ENCODE assay signal across 10 mouse cellular contexts in the genomic region with DNA sequence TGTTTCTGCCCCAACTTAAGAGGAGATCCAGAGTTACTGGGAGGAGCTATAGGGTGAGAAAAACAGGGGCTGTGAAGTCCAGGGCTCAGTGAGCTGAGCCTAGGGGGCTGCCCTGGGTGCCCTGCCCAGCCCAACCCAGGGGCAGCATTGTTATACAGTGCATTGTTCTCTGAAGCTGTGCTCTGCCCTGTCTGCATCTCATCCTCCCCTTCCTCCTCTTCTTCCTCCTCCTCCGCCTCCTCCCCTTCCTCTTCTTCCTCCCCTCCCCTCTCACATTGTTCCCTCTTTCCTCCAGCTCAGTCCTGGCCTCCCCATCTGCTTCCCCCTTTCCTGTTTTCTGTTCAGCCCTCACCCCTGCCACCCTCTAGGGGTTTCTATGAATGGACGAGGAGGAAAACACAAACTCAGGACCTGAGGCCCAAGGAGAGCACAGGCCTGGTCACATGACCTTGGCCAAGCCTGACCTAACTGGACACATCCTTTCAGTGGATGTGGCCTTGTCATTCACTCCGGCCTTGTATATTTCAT. TPM values are rescaled to one million over a fixed set of nuclear protein-coding genes. Genes with fewer than 3 reads are reported as not detected.
DNase-seq lines count a peak whose midpoint lies in the region; ATAC-seq and TF ChIP-seq lines count a peak whose summit lies in the region.
"Had no signal": no experiment of that assay in that cellular context is flagged by ENCODE, and none has a peak within 500 bp of the region (broad histone marks: within the 10 kb centered on the region; RNA-seq: fewer than 3 reads in every experiment).

No protein-coding gene starts in this region.

- TF ChIP-seq POLR2A in myocyte (IDR thresholded peaks at IDR 0.05; ENCODE audit: insufficient read length, low read depth): no peak

- no peaks in the 10 kb centered on the region for H3K36me3 ChIP-seq in heart, embryonic 10.5 days
- no peaks in the 10 kb centered on the region for H3K36me3 ChIP-seq in lung, embryonic 15.5 days
- H3K36me3 ChIP-seq in embryonic facial prominence, embryonic 10.5 days (replicated peaks): no peaks in the 10 kb centered on the region
- H3K36me3 ChIP-seq in myocyte (ENCODE audit: control insufficient read depth, insufficient read depth): no peaks in the 10 kb centered on the region
- H3K36me3 ChIP-seq in hindbrain, embryonic 13.5 days: no peaks in the 10 kb centered on the region

- no peak overlapping the region for H3K4me3 ChIP-seq in heart, embryonic 10.5 days
- no peak overlapping the region for H3K4me3 ChIP-seq in lung, embryonic 15.5 days
- no peak overlapping the region for H3K4me3 ChIP-seq in embryonic facial prominence, embryonic 10.5 days
- H3K4me3 ChIP-seq in myocyte: no peak overlapping the region
- H3K4me3 ChIP-seq in hindbrain, embryonic 13.5 days: no peak overlapping the region

- peak overlapping the region; percentile 33 for H3K27ac ChIP-seq in heart, embryonic 10.5 days
- peak overlapping the region; percentile 59 for H3K27ac ChIP-seq in lung, embryonic 15.5 days
- H3K27ac ChIP-seq in embryonic facial prominence, embryonic 10.5 days (replicated peaks): peak overlapping the region; percentile 48; the same call in 1 of the 2 replicates
- H3K27ac ChIP-seq in hindbrain, embryonic 13.5 days: no peak overlapping the region

- DNase-seq in heart, embryonic 10.5 days (ENCODE audit: low spot score): no peak
- no peak for DNase-seq in heart, adult 8-10 months (ENCODE audit: low spot score)
- DNase-seq in lung, postnatal 14 days: no peak
- no peak for DNase-seq in embryonic facial prominence, embryonic 10.5 days (ENCODE audit: low spot score)
- no peak for DNase-seq in adipocyte (ENCODE audit: low spot score)
- DNase-seq: cerebellum, adult 9-10 months; kidney, postnatal 14 days had no signal

- WGBS in heart, embryonic 10.5 days: 54% methylated on average over 3 of the region's 3 CpGs
- 51% methylated on average over 3 of the region's 3 CpGs for WGBS in lung, embryonic 15.5 days
- 60% methylated on average over 3 of the region's 3 CpGs for WGBS in embryonic facial prominence, embryonic 10.5 days
- WGBS in hindbrain, embryonic 13.5 days: 73% methylated on average over 3 of the region's 3 CpGs

- H3K4me1 ChIP-seq in heart, embryonic 10.5 days: peaks cover 13% of the 10 kb centered on the region
- peaks cover 6% of the 10 kb centered on the region for H3K4me1 ChIP-seq in lung, embryonic 15.5 days
- H3K4me1 ChIP-seq in embryonic facial prominence, embryonic 10.5 days: peaks cover 12% of the 10 kb centered on the region
- H3K4me1 ChIP-seq in hindbrain, embryonic 13.5 days (replicated peaks): 0 out of 2 replicates have a peak, but pooled peaks cover 4% of the 10 kb centered on the region

- H3K79me2 ChIP-seq in myocyte (ENCODE audit: control insufficient read depth, insufficient read depth): no peaks in the 10 kb centered on the region

- no peaks in the 10 kb centered on the region for H3K27me3 ChIP-seq in heart, embryonic 10.5 days (ENCODE audit: insufficient read depth, poor library complexity, severe bottlenecking)
- H3K27me3 ChIP-seq in lung, embryonic 15.5 days: no peaks in the 10 kb centered on the region
- H3K27me3 ChIP-seq in embryonic facial prominence, embryonic 10.5 days (replicated peaks; ENCODE audit: low read depth, poor library complexity, severe bottlenecking): no peaks in the 10 kb centered on the region
- H3K27me3 ChIP-seq in myocyte (ENCODE audit: control insufficient read depth, insufficient read depth, insufficient read length): no peaks in the 10 kb centered on the region
- no peaks in the 10 kb centered on the region for H3K27me3 ChIP-seq in hindbrain, embryonic 13.5 days

- H3K4me2 ChIP-seq in lung, embryonic 15.5 days: no peak overlapping the region
- H3K4me2 ChIP-seq in myocyte (ENCODE audit: low read depth): no peak overlapping the region
- no peak overlapping the region for H3K4me2 ChIP-seq in hindbrain, embryonic 13.5 days

- ATAC-seq in lung, embryonic 15.5 days (ENCODE audit: borderline replicate concordance, extremely low read depth, low FRiP score, low TSS enrichment): peak; percentile 87
- no peak for ATAC-seq in hindbrain, embryonic 13.5 days (ENCODE audit: low FRiP score)

- no peak overlapping the region for H3K9ac ChIP-seq in lung, embryonic 15.5 days
- H3K9ac ChIP-seq in hindbrain, embryonic 13.5 days: no peak overlapping the region

- H3K9me3 ChIP-seq in heart, embryonic 10.5 days: no peaks in the 10 kb centered on the region
- no peaks in the 10 kb centered on the region for H3K9me3 ChIP-seq in lung, embryonic 15.5 days
- H3K9me3 ChIP-seq in embryonic facial prominence, embryonic 10.5 days: no peaks in the 10 kb centered on the region
- no peaks in the 10 kb centered on the region for H3K9me3 ChIP-seq in hindbrain, embryonic 13.5 days

- H3ac ChIP-seq in myocyte (ENCODE audit: control insufficient read depth, insufficient read length): no peak overlapping the region

TF ChIP-seq in myocyte, 11 proteins besides CTCF, POLR2A, EP300 and RAD21:
- peak; percentile 15 for TF ChIP-seq USF1 (IDR thresholded peaks at IDR 0.05; ENCODE audit: low read depth)
- no peak for TF ChIP-seq POLR2AphosphoS2 (IDR thresholded peaks at IDR 0.05; ENCODE audit: insufficient read length, low read depth)
TF ChIP-seq in myocyte: peak in this region for 1.

RNA-seq across cellular contexts. Expression of a gene that starts 16.5 kb away (rescaled TPM):
- polyA plus RNA-seq in heart, embryonic 10.5 days (2016; fragmentation: Nextera tagmentation; extraction: Ambion mirVana): 232 and 318 TPM in 2 replicates
- 1 to 10 TPM; 5.5 to 9.3 (median 7.7) TPM for total RNA-seq in heart, adult 8-10 months (2022)
- polyA plus RNA-seq in lung, embryonic 15.5 days (2015; fragmentation: Nextera tagmentation; extraction: Ambion mirVana): 263 and 283 TPM in 2 replicates
- polyA plus RNA-seq in embryonic facial prominence, embryonic 10.5 days (2016; fragmentation: Nextera tagmentation; extraction: Ambion mirVana): 184 and 201 TPM in 2 replicates
- 402 TPM for polyA plus RNA-seq in myocyte (2012; fragmentation: generic; extraction: Trizol)
- 53.1 and 62.7 TPM in 2 replicates for polyA plus RNA-seq in hindbrain, embryonic 13.5 days (2015; fragmentation: Nextera tagmentation; extraction: Ambion mirVana)
